Mouse (Mus musculus) thymus, adult 18-20 months (tissue): ENCODE measurements around the gene Uap1l1.

Experiments used
- DNase-seq, 2 experiments: peaks; one replicate each; pipeline ENCODE4 v3.0.0; 2022; ENCODE audit warnings: mixed read lengths in 2 of 2

Uap1l1 gene

GRCm38 (mm10) chr2:25311491-25311891 is 54.0 kb downstream of the Uap1l1 start:
- no peak for DNase-seq

GRCm38 (mm10) chr2:25310969-25311368 is 54.5 kb downstream of the Uap1l1 start:
- no peak for DNase-seq

GRCm38 (mm10) chr2:25310180-25310579 is 55.3 kb downstream of the Uap1l1 start:
- no peak for DNase-seq
